Mouse (Mus musculus): Measurements from ENCODE around the gene Rap1b. TPM values are rescaled to one million over a fixed set of nuclear protein-coding genes. Genes with fewer than 3 reads are reported as not detected.

Rap1b gene
- total and polyA plus RNA-seq, 2 experiments from 2014 or later = 46.9 to 142 TPM

DNA sequence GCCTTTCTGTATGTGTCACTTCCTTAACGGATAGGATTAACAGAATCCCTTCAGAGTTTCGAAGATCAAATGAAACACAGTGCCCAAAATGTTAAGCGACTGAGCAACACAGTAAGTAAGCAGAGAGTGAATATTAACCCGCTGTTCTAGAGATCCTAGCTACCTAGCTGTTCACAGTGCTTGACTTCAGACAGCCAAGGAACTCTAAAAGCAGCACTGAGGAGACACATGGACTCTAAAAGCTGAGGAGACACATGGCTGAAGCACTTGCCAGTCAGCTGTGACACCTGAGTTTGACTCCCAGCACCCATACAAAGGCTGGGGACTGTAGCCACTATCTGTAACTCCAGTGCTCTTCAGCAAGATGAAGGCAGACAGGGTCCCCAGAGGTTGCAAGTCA is 16.8 kb downstream of the Rap1b start:
- 79% methylated on average over 4 of the region's 4 CpGs for WGBS

GRCm38 (mm10) chr10:117828536-117828935 is 17.3 kb downstream of the Rap1b start:
- Histone ChIP-seq H3K27ac (no peak overlapping the region), H3K36me3 (ENCODE audit: insufficient read depth, low read length) (peaks cover under 1% of the 10 kb centered on the region; the same call in 1 of the 2 replicates), H3K4me1 (ENCODE audit: insufficient read depth, low read length) (no peaks in the 10 kb centered on the region), H3K4me2 (ENCODE audit: low read depth, low read length) (no peak overlapping the region), H3K4me3 (ENCODE audit: low read length) (no peak overlapping the region), H3K27me3 (ENCODE audit: insufficient read depth, low read length) (no peaks in the 10 kb centered on the region), H3K9me3 (ENCODE audit: low read length) (no peaks in the 10 kb centered on the region), H3K9ac (replicated peaks; ENCODE audit: low read length) (no peak overlapping the region)
- ATAC-seq (no peak), DNase-seq (ENCODE audit: low spot score) (no peak)
- 80% methylated on average over 4 of the region's 4 CpGs for WGBS
- no peak for TF ChIP-seq CTCF (IDR thresholded peaks at IDR 0.05; ENCODE audit: low read depth)

More for the DNA sequence above, 16.8 kb downstream of the Rap1b start:
- Histone ChIP-seq H3K36me3 (ENCODE audit: insufficient read depth, low read length) (no peaks in the 10 kb centered on the region; the same call in 1 of the 2 replicates), H3K27me3 (ENCODE audit: insufficient read depth, low read length) (no peaks in the 10 kb centered on the region), H3K27ac (no peak overlapping the region), H3K9me3 (ENCODE audit: low read length) (no peaks in the 10 kb centered on the region), H3K9ac (replicated peaks; ENCODE audit: low read length) (no peak overlapping the region), H3K4me2 (ENCODE audit: low read depth, low read length) (no peak overlapping the region), H3K4me1 (ENCODE audit: insufficient read depth, low read length) (no peaks in the 10 kb centered on the region), H3K4me3 (ENCODE audit: low read length) (no peak overlapping the region)
- ATAC-seq (no peak), DNase-seq (ENCODE audit: low spot score) (no peak)
- TF ChIP-seq CTCF (IDR thresholded peaks at IDR 0.05; ENCODE audit: low read depth) = no peak

- Histone ChIP-seq H3K9me3 (ENCODE audit: low read length) (no peaks in the 10 kb centered on the region), H3K27ac (no peak overlapping the region), H3K36me3 (ENCODE audit: insufficient read depth, low read length) (peaks cover 18% of the 10 kb centered on the region), H3K4me3 (ENCODE audit: low read length) (no peak overlapping the region), H3K27me3 (ENCODE audit: insufficient read depth, low read length) (no peaks in the 10 kb centered on the region), H3K9ac (replicated peaks; ENCODE audit: low read length) (no peak overlapping the region), H3K4me1 (ENCODE audit: insufficient read depth, low read length) (no peaks in the 10 kb centered on the region), H3K4me2 (ENCODE audit: low read depth, low read length) (no peak overlapping the region)
- ATAC-seq = no peak
- DNase-seq (ENCODE audit: low spot score) = no peak
- no peak for TF ChIP-seq CTCF (IDR thresholded peaks at IDR 0.05; ENCODE audit: low read depth)
- 74% methylated on average over 4 of the region's 4 CpGs for WGBS
These were observed 21.2 kb downstream of the Rap1b start for GRCm38 (mm10) chr10:117824647-117825046.

DNA sequence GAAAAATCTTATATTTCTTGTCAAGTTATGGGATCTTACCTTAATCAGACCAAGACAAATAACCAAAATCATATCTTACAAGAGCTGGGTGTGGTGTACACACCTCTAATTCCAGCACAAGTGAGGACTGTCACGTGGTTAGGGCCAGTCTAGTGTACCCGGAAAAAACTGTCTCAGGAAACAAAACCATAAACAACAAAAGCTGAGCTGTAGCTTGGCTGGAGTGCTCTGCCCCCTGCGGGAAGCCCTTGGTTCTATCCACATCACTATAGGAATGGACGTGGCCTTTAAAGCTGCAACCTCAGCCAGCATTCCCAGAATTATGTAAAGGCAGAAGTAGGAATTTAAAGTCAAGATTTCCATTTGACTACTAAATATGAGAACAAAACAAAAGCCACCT is 21.7 kb downstream of the Rap1b start:
- Histone ChIP-seq H3K9me3 (ENCODE audit: low read length) (no peaks in the 10 kb centered on the region), H3K4me1 (ENCODE audit: insufficient read depth, low read length) (no peaks in the 10 kb centered on the region), H3K36me3 (ENCODE audit: insufficient read depth, low read length) (peaks cover 23% of the 10 kb centered on the region), H3K27ac (no peak overlapping the region), H3K4me2 (ENCODE audit: low read depth, low read length) (no peak overlapping the region), H3K27me3 (ENCODE audit: insufficient read depth, low read length) (no peaks in the 10 kb centered on the region), H3K4me3 (ENCODE audit: low read length) (no peak overlapping the region), H3K9ac (replicated peaks; ENCODE audit: low read length) (no peak overlapping the region)
- WGBS = 56% methylated on average over 4 of the region's 4 CpGs
- TF ChIP-seq CTCF (IDR thresholded peaks at IDR 0.05; ENCODE audit: low read depth) = peak; percentile 30; the same call in 1 of the 2 replicates
- DNase-seq (ENCODE audit: low spot score) (no peak), ATAC-seq (no peak)

GRCm38 (mm10) chr10:117823321-117823720 is 22.5 kb downstream of the Rap1b start:
- Histone ChIP-seq H3K4me3 (ENCODE audit: low read length) (no peak overlapping the region), H3K4me1 (ENCODE audit: insufficient read depth, low read length) (no peaks in the 10 kb centered on the region), H3K9ac (replicated peaks; ENCODE audit: low read length) (no peak overlapping the region), H3K27me3 (ENCODE audit: insufficient read depth, low read length) (no peaks in the 10 kb centered on the region), H3K36me3 (ENCODE audit: insufficient read depth, low read length) (peaks cover 28% of the 10 kb centered on the region), H3K9me3 (ENCODE audit: low read length) (no peaks in the 10 kb centered on the region), H3K27ac (no peak overlapping the region), H3K4me2 (ENCODE audit: low read depth, low read length) (no peak overlapping the region)
- no peak for TF ChIP-seq CTCF (IDR thresholded peaks at IDR 0.05; ENCODE audit: low read depth)
- WGBS = 93% methylated on average over 6 of the region's 6 CpGs
- ATAC-seq (no peak), DNase-seq (ENCODE audit: low spot score) (no peak)

DNA sequence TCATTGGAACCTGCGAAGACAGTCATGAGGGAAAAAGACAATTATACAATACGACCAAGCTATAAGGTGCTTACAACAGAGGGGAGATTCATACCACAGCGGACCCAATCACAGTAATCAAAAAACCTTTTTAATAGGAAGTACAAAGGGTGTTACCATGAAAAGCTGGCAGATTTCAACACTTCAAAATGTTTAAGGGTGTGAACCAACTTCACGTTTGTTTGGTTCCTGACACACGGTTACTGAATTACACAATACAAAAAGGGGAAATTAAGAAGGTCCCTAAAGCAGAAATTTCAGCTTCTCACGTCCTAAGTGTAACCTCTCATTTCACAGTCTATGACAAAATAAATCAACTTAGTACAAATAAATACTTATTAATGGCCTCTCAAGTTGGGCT is 27.2 kb downstream of the Rap1b start:
- H3K9ac ChIP-seq (replicated peaks; ENCODE audit: low read length) = no peak overlapping the region
- TF ChIP-seq CTCF (IDR thresholded peaks at IDR 0.05; ENCODE audit: low read depth) = no peak
- H3K4me2 ChIP-seq (ENCODE audit: low read depth, low read length) = no peak overlapping the region
- H3K27me3 ChIP-seq (ENCODE audit: insufficient read depth, low read length) = no peaks in the 10 kb centered on the region
- 90% methylated on average over 6 of the region's 6 CpGs for WGBS
- H3K4me1 ChIP-seq (ENCODE audit: insufficient read depth, low read length) = no peaks in the 10 kb centered on the region
- no peak for DNase-seq (ENCODE audit: low spot score)
- no peak overlapping the region for H3K27ac ChIP-seq
- no peak overlapping the region for H3K4me3 ChIP-seq (ENCODE audit: low read length)
- peaks cover 42% of the 10 kb centered on the region for H3K36me3 ChIP-seq (ENCODE audit: insufficient read depth, low read length)
- no peaks in the 10 kb centered on the region for H3K9me3 ChIP-seq (ENCODE audit: low read length)
- ATAC-seq = no peak

DNA sequence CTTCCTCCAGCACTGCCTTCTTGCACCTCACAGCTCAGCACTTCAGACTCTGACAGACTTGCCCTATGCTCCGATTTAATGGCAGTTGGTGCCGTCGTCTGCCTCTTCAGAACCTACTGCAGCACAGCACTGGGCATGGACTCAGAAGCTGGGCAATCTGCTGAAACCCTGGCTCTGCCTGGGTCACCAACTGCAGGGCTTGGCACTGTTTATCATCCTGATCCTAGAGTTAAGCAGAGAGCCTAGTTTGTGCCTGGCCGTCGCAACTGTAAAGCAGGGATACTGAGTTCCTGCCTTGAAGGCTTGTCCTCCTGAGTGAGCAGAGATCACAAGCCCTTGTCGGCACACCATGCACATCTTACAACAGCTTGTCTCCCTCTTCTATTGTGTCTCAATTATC is 29.1 kb downstream of the Rap1b start:
- no peak overlapping the region for H3K4me3 ChIP-seq (ENCODE audit: low read length)
- WGBS = 94% methylated on average over 6 of the region's 6 CpGs
- no peak overlapping the region for H3K9ac ChIP-seq (replicated peaks; ENCODE audit: low read length)
- no peak overlapping the region for H3K4me2 ChIP-seq (ENCODE audit: low read depth, low read length)
- no peak for TF ChIP-seq CTCF (IDR thresholded peaks at IDR 0.05; ENCODE audit: low read depth)
- H3K9me3 ChIP-seq (ENCODE audit: low read length) = no peaks in the 10 kb centered on the region
- DNase-seq (ENCODE audit: low spot score) (no peak), ATAC-seq (no peak)
- H3K27me3 ChIP-seq (ENCODE audit: insufficient read depth, low read length) = no peaks in the 10 kb centered on the region
- H3K4me1 ChIP-seq (ENCODE audit: insufficient read depth, low read length) = no peaks in the 10 kb centered on the region
- no peak overlapping the region for H3K27ac ChIP-seq
- peaks cover 45% of the 10 kb centered on the region for H3K36me3 ChIP-seq (ENCODE audit: insufficient read depth, low read length)

All from hindbrain, postnatal 0 days (tissue).